Mouse (Mus musculus) heart, adult 2 months (tissue): ENCODE measurements around the gene Styk1.

Experiments used
- CTCF ChIP-seq: fragments of 200-600 bp; IDR thresholded peaks from 2 replicates; pipeline ENCODE4 v1.8.1; 2022; ENCODE audit warnings: antibody characterized with exemption, mild to moderate bottlenecking, moderate library complexity
- EP300 ChIP-seq: fragments of 200-500 bp; IDR thresholded peaks from 2 replicates; pipeline ENCODE4 v1.6.1; 2011; ENCODE audit warnings: low read depth, low read length, control low read depth; ENCODE audit not compliant: insufficient read depth
- POLR2A ChIP-seq: fragments of 200-500 bp; IDR thresholded peaks from 2 replicates; pipeline ENCODE4 v1.6.1; 2011; ENCODE audit warnings: mild to moderate bottlenecking, low read depth, low read length, control low read depth; ENCODE audit not compliant: insufficient read depth

- no peak for TF ChIP-seq CTCF
- TF ChIP-seq POLR2A = no peak
- TF ChIP-seq EP300 = no peak
These were observed 26.3 kb downstream of the Styk1 start for GRCm38 (mm10) chr6:131327076-131327475.
